Mouse (Mus musculus): ENCODE measurements around the gene Myo1e.

- no peak for TF ChIP-seq CTCF (IDR thresholded peaks at IDR 0.05; ENCODE audit: control insufficient read depth, insufficient read depth, insufficient read length)
- TF ChIP-seq MAX (IDR thresholded peaks at IDR 0.05) = no peak
- TF ChIP-seq FOSL1 (IDR thresholded peaks at IDR 0.05; ENCODE audit: insufficient read depth, low read length, poor library complexity, severe bottlenecking) = no peak
- no peak for TF ChIP-seq USF1 (IDR thresholded peaks at IDR 0.05; ENCODE audit: low read depth)
Observed at GRCm38 (mm10) chr9:70304901-70305300, 97.8 kb downstream of the Myo1e start.

All from C2C12 (cell line).